Mouse (Mus musculus): ENCODE measurements around the gene Prc1. TPM values are rescaled to one million over a fixed set of nuclear protein-coding genes. Genes with fewer than 3 reads are reported as not detected.

Prc1 gene
- total and polyA plus RNA-seq, 2 experiments, result 0.32 to 0.74 TPM

DNA sequence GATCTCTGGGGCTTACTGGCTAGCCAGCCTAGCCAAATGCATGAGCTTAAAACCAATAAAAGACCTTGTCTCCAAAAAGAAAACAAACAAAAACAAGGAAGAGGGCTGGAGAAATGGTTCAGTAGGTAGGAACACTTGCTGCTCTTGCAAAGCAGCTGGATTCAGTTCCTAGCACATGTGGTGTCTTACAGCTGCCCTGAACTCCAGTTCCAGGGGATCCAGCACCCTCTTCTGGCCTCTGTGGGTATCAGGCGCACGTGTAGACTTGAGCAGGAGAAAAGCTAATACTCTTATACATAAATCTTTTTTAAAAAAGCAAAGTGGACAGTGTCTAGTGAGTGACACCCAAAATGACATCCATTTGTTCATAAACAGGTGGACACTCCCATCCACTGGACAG is 7.3 kb downstream of the Prc1 start:
- WGBS, result 94% methylated on average over 2 of the region's 2 CpGs
- no peaks in the 10 kb centered on the region for H3K36me3 ChIP-seq (ENCODE audit: control insufficient read depth, insufficient read depth, low read length)
- no peak for TF ChIP-seq POLR2A (IDR thresholded peaks at IDR 0.05; ENCODE audit: extremely low read depth, insufficient read depth, low read length)
- no peak for TF ChIP-seq CTCF (IDR thresholded peaks at IDR 0.05; ENCODE audit: low read depth, low read length)

DNA sequence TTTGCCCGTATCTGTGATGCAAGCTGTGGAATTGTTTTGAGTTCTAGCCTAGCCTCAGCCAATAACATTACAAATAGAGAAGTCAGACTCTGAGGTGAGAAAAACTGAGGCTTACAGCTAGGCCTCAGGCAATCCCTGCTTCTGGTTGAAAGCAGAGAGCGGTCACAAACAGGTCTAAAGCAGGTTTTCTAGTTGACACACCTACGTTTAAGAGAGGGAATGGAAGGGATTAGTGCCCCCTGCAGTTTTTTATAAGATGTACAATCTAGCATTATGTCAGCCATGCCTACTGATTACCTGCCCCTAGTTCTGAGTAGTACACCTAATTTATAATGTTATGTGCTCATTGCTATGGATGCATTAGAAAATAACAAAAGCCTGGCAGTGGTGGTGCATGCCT is 13.5 kb downstream of the Prc1 start:
- no peak for DNase-seq (ENCODE audit: extremely low read depth, low read depth, low spot score)
- Histone ChIP-seq H3K79me2 (ENCODE audit: control insufficient read depth, insufficient read depth, low read length) (no peaks in the 10 kb centered on the region; the same call in 1 of the 2 replicates), H3K4me3 (ENCODE audit: insufficient read depth, low read depth, low read length) (no peak overlapping the region), H3K27ac (replicated peaks; ENCODE audit: insufficient read depth, low read depth, low read length) (no peak overlapping the region), H3K4me1 (ENCODE audit: control insufficient read depth, insufficient read depth, low read length) (no peaks in the 10 kb centered on the region), H3K27me3 (ENCODE audit: control insufficient read depth, insufficient read depth, low read length) (no peaks in the 10 kb centered on the region), H3K36me3 (ENCODE audit: control insufficient read depth, insufficient read depth, low read length) (no peaks in the 10 kb centered on the region), H3K9ac (ENCODE audit: low read depth, low read length) (no peak overlapping the region)
- TF ChIP-seq POLR2A (IDR thresholded peaks at IDR 0.05; ENCODE audit: extremely low read depth, insufficient read depth, low read length) (no peak), CTCF (IDR thresholded peaks at IDR 0.05; ENCODE audit: low read depth, low read length) (no peak)
- 80% methylated on average over 3 of the region's 3 CpGs for WGBS

More for the DNA sequence above, 7.3 kb downstream of the Prc1 start:
- DNase-seq (ENCODE audit: extremely low read depth, low read depth, low spot score), result no peak
- Histone ChIP-seq H3K27ac (replicated peaks; ENCODE audit: insufficient read depth, low read depth, low read length) (no peak overlapping the region), H3K9ac (ENCODE audit: low read depth, low read length) (no peak overlapping the region), H3K4me1 (ENCODE audit: control insufficient read depth, insufficient read depth, low read length) (no peaks in the 10 kb centered on the region), H3K27me3 (ENCODE audit: control insufficient read depth, insufficient read depth, low read length) (no peaks in the 10 kb centered on the region), H3K79me2 (ENCODE audit: control insufficient read depth, insufficient read depth, low read length) (no peaks in the 10 kb centered on the region; the same call in 1 of the 2 replicates), H3K4me3 (ENCODE audit: insufficient read depth, low read depth, low read length) (no peak overlapping the region)

DNA sequence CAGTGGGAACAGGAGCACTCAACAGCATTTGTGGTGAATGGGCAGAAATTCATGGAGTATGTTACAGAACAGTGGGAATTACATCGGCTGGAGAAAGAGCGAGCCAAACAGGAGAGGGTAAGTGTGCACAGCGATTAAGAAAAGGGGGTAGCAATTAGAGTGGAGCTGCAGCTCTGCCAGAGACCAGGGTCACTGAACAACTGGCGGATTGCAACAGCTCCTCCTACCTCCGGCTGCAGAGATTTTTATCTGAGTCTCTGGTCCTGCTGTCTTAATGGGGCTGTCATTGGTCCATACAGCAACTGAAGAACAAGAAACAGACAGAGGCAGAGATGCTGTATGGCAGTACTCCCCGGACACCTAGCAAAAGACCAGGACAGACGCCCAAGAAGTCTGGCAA is 16.5 kb downstream of the Prc1 start:
- no peak for DNase-seq (ENCODE audit: extremely low read depth, low read depth, low spot score)
- no peaks in the 10 kb centered on the region for H3K27me3 ChIP-seq (ENCODE audit: control insufficient read depth, insufficient read depth, low read length)
- H3K36me3 ChIP-seq (ENCODE audit: control insufficient read depth, insufficient read depth, low read length), result 0 out of 2 replicates have a peak, but pooled peaks cover 2% of the 10 kb centered on the region
- no peak overlapping the region for H3K27ac ChIP-seq (replicated peaks; ENCODE audit: insufficient read depth, low read depth, low read length)
- H3K4me1 ChIP-seq (ENCODE audit: control insufficient read depth, insufficient read depth, low read length), result no peaks in the 10 kb centered on the region
- H3K4me3 ChIP-seq (ENCODE audit: insufficient read depth, low read depth, low read length), result no peak overlapping the region
- TF ChIP-seq POLR2A (IDR thresholded peaks at IDR 0.05; ENCODE audit: extremely low read depth, insufficient read depth, low read length) (no peak), CTCF (IDR thresholded peaks at IDR 0.05; ENCODE audit: low read depth, low read length) (no peak)
- H3K9ac ChIP-seq (ENCODE audit: low read depth, low read length), result no peak overlapping the region
- no peaks in the 10 kb centered on the region for H3K79me2 ChIP-seq (ENCODE audit: control insufficient read depth, insufficient read depth, low read length)
- WGBS, result 78% methylated on average over 7 of the region's 7 CpGs

DNA sequence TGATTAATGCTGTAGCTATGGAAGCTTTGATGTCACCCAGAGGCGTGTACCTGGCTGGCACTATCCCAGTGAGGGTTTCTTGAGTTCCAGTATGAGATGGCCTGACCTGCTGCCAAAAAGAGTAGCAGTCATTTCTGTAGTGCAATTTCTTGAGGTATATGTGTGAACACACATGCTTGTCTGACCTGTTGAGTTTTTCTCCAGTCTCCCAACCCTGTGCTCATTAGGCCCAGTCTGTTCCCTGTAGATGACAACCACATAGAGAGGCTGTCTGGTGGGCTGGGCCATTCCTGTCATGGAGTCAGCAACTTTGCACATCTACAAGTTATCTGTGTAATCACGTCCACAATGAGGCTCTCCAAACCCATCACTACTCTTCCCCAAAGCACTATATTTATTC is 21.5 kb downstream of the Prc1 start:
- H3K4me1 ChIP-seq (ENCODE audit: control insufficient read depth, insufficient read depth, low read length), result no peaks in the 10 kb centered on the region
- H3K36me3 ChIP-seq (ENCODE audit: control insufficient read depth, insufficient read depth, low read length), result 0 out of 2 replicates have a peak, but pooled peaks cover 2% of the 10 kb centered on the region
- 81% methylated on average over 2 of the region's 2 CpGs for WGBS
- no peaks in the 10 kb centered on the region for H3K27me3 ChIP-seq (ENCODE audit: control insufficient read depth, insufficient read depth, low read length)
- H3K4me3 ChIP-seq (ENCODE audit: insufficient read depth, low read depth, low read length), result no peak overlapping the region
- no peak for DNase-seq (ENCODE audit: extremely low read depth, low read depth, low spot score)
- H3K79me2 ChIP-seq (ENCODE audit: control insufficient read depth, insufficient read depth, low read length), result no peaks in the 10 kb centered on the region
- no peak overlapping the region for H3K9ac ChIP-seq (ENCODE audit: low read depth, low read length)
- H3K27ac ChIP-seq (replicated peaks; ENCODE audit: insufficient read depth, low read depth, low read length), result no peak overlapping the region
- TF ChIP-seq CTCF (IDR thresholded peaks at IDR 0.05; ENCODE audit: low read depth, low read length) (no peak), POLR2A (IDR thresholded peaks at IDR 0.05; ENCODE audit: extremely low read depth, insufficient read depth, low read length) (no peak)

DNA sequence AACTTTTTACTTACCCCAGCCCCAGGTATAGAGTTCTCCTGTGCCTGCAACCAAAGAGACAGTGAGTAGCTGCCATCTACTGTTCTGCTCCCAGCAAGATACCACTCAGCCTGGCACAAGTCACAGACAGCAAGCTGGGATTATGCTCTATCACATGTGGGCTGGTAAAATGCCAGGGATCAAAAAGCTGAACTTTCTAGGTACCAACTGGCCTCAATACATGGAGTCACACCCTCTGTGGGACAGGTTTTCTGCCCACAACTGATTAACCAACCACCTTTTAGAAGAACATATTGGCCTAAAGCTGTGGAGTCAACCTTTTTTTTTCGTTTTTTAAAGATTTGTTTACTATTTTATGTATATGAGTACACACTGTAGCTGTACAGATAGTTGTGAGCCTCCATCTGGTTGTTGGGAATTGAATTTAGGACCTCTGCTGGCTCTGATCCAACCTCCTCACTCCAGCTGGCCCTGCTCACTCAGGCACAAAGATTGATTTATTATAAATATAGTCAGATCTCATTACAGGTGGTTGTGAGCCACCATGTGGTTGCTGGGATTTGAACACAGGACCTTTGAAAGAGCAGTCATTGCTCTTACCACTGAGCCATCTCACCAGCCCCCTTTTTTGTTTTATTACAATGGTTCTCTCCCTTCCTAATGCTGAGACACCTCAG is 23.3 kb downstream of the Prc1 start:
- H3K4me3 ChIP-seq (ENCODE audit: insufficient read depth, low read depth, low read length), result no peak overlapping the region
- no peak for DNase-seq (ENCODE audit: extremely low read depth, low read depth, low spot score)
- no peak overlapping the region for H3K27ac ChIP-seq (replicated peaks; ENCODE audit: insufficient read depth, low read depth, low read length)
- no peak overlapping the region for H3K9ac ChIP-seq (ENCODE audit: low read depth, low read length)
- WGBS, result 63% methylated on average over 1 of the region's 1 CpGs
- no peak for TF ChIP-seq POLR2A (IDR thresholded peaks at IDR 0.05; ENCODE audit: extremely low read depth, insufficient read depth, low read length)
- no peak for TF ChIP-seq CTCF (IDR thresholded peaks at IDR 0.05; ENCODE audit: low read depth, low read length)
- H3K4me1 ChIP-seq (ENCODE audit: control insufficient read depth, insufficient read depth, low read length), result no peaks in the 10 kb centered on the region
- no peaks in the 10 kb centered on the region for H3K27me3 ChIP-seq (ENCODE audit: control insufficient read depth, insufficient read depth, low read length)
- H3K79me2 ChIP-seq (ENCODE audit: control insufficient read depth, insufficient read depth, low read length), result no peaks in the 10 kb centered on the region
- 0 out of 2 replicates have a peak, but pooled peaks cover 2% of the 10 kb centered on the region for H3K36me3 ChIP-seq (ENCODE audit: control insufficient read depth, insufficient read depth, low read length)

DNA sequence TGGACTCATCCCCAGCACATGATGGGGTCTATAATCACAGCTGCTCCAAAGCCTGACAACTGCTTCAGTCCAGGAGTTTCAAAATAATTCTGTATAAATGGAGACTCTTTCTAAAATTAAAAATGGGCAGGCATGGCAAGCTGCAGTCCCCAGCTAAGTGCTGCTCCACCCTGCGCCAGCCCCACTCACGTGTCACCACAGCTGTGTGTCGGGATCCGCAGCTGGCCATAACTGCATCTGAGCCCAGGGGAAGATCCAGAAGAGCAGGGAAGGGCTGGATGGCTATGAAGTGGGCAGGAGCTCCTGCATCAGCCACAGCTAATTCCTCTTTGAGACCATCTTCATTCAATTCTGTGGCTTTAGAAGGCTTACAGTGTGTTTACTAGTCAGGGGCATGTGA is 24.4 kb downstream of the Prc1 start:
- Histone ChIP-seq H3K79me2 (ENCODE audit: control insufficient read depth, insufficient read depth, low read length) (no peaks in the 10 kb centered on the region), H3K4me1 (ENCODE audit: control insufficient read depth, insufficient read depth, low read length) (peaks cover 2% of the 10 kb centered on the region; the same call in 1 of the 2 replicates), H3K27ac (replicated peaks; ENCODE audit: insufficient read depth, low read depth, low read length) (no peak overlapping the region), H3K27me3 (ENCODE audit: control insufficient read depth, insufficient read depth, low read length) (no peaks in the 10 kb centered on the region), H3K4me3 (ENCODE audit: insufficient read depth, low read depth, low read length) (no peak overlapping the region), H3K9ac (ENCODE audit: low read depth, low read length) (no peak overlapping the region), H3K36me3 (ENCODE audit: control insufficient read depth, insufficient read depth, low read length) (0 out of 2 replicates have a peak, but pooled peaks cover 2% of the 10 kb centered on the region)
- no peak for DNase-seq (ENCODE audit: extremely low read depth, low read depth, low spot score)
- WGBS, result 94% methylated on average over 4 of the region's 4 CpGs
- TF ChIP-seq CTCF (IDR thresholded peaks at IDR 0.05; ENCODE audit: low read depth, low read length), result no peak
- TF ChIP-seq POLR2A (IDR thresholded peaks at IDR 0.05; ENCODE audit: extremely low read depth, insufficient read depth, low read length), result no peak
